Mouse (Mus musculus) liver, embryonic 15.5 days (tissue): ENCODE measurements around the gene Rxfp3. TPM values are rescaled to one million over a fixed set of nuclear protein-coding genes. Genes with fewer than 3 reads are reported as not detected.

Source experiments
- ATAC-seq: fragments of 200-750 bp; cut with Nextera tagmentation; 2 replicates; pipeline ENCODE4 v1.8.0; 2017; ENCODE audit warnings: moderate number of reproducible peaks, mild to moderate bottlenecking, moderate library complexity; ENCODE audit not compliant: insufficient read depth
- H3K27ac ChIP-seq: fragments of 300-500 bp; sonication (generic); replicated peaks from 2 replicates; pipeline ENCODE4 v1.5.1; 2015; ENCODE audit warnings: mild to moderate bottlenecking, inconsistent platforms
- H3K27me3 ChIP-seq: fragments of 300-500 bp; sonication (generic); 2 replicates; pipeline ENCODE4 v1.6.1; 2015; ENCODE audit warnings: mild to moderate bottlenecking, inconsistent platforms
- H3K36me3 ChIP-seq: fragments of 300-500 bp; sonication (generic); replicated peaks from 2 replicates; pipeline ENCODE4 v1.6.1; 2015; ENCODE audit warnings: moderate library complexity, mild to moderate bottlenecking, inconsistent platforms
- H3K4me1 ChIP-seq: fragments of 300-500 bp; sonication (generic); replicated peaks from 2 replicates; pipeline ENCODE4 v1.6.1; 2015; ENCODE audit warnings: inconsistent platforms
- H3K4me2 ChIP-seq: fragments of 300-500 bp; sonication (generic); 2 replicates; pipeline ENCODE4 v1.6.1; 2015; ENCODE audit warnings: moderate library complexity, mild to moderate bottlenecking, inconsistent platforms
- H3K4me3 ChIP-seq: fragments of 300-500 bp; sonication (generic); replicated peaks from 2 replicates; pipeline ENCODE4 v1.5.1; 2015; ENCODE audit warnings: mild to moderate bottlenecking, inconsistent platforms
- H3K9ac ChIP-seq: fragments of 300-500 bp; sonication (generic); 2 replicates; pipeline ENCODE4 v1.6.1; 2015; ENCODE audit warnings: moderate library complexity, mild to moderate bottlenecking, inconsistent platforms
- H3K9me3 ChIP-seq: fragments of 300-500 bp; sonication (generic); replicated peaks from 2 replicates; pipeline ENCODE4 v1.6.1; 2016; ENCODE audit warnings: inconsistent platforms
- WGBS: fragments of 180-500 bp; shearing (Covaris S2); methylation state at CpG from one replicate; pipeline ENCODE4 v1.1.7; 2015; ENCODE audit warnings: mixed read lengths; ENCODE audit not compliant: insufficient replicate concordance; 5-methylcytosine and 5-hydroxymethylcytosine counted together
- polyA plus RNA-seq: library from polyadenylated mRNA; unstranded; fragments of >200 nt; fragmentation: Nextera tagmentation; extraction: Ambion mirVana; gene quantifications from 2 replicates; pipeline ENCODE4 v1.2.1, GENCODE M21; 2015

Rxfp3 gene
- polyA plus RNA-seq, 1 experiment from 2014 or later, result 0.03 TPM

DNA sequence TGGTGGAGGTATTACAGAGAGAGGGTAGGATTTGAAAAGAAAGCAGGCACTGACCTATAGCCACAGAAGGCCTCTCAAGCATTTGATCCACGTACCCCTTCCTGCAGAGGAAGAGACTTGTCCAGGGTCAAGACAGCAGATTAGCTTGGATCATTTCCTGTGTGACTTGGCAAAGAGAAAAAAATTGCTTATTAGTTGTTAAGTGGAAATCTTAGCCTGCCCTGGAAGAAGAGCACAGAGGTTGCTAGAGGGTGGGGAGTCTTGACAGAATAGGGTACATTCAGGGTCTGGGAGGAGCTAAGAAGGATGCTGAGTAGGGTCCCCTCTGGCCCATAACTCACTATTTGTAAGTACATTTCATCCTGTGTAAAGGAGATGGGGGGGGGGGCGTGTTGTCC lies 26.4 kb upstream of the Rxfp3 start:
- WGBS, result 12% methylated on average over 2 of the region's 2 CpGs
- peak overlapping the region; percentile 51; the same call in 1 of the 2 replicates for H3K4me2 ChIP-seq
- no peak overlapping the region for H3K4me3 ChIP-seq
- H3K36me3 ChIP-seq, result no peaks in the 10 kb centered on the region
- H3K9me3 ChIP-seq, result no peaks in the 10 kb centered on the region
- no peak overlapping the region for H3K27ac ChIP-seq
- H3K27me3 ChIP-seq, result no peaks in the 10 kb centered on the region
- no peak overlapping the region for H3K9ac ChIP-seq
- ATAC-seq, result peak; percentile 22; the same call in 1 of the 2 replicates
- no peaks in the 10 kb centered on the region for H3K4me1 ChIP-seq

DNA sequence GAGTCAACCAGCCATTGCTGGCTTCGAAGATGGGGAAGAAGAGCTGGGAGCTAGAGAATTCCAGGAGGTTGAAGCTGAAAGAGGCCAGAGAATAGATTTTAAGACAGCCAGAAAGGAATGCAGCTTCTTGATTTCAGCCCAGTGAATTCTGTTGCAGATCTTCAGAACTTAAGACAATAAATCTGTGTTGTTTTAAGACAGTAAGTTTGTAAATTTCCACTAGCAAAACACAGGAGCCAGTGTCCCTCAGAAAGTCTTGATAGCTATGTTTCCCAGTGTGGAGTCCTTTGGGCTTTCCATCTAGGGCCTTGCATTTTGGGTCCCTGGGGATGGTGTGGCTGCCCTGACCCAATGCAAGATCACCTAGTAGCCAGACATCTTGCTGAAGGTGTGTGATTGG lies 25.1 kb upstream of the Rxfp3 start:
- Histone ChIP-seq H3K9me3 (no peaks in the 10 kb centered on the region), H3K4me3 (no peak overlapping the region), H3K9ac (no peak overlapping the region), H3K36me3 (no peaks in the 10 kb centered on the region), H3K27ac (no peak overlapping the region), H3K4me2 (no peak overlapping the region), H3K27me3 (no peaks in the 10 kb centered on the region), H3K4me1 (no peaks in the 10 kb centered on the region)
- WGBS, result 55% methylated on average over 1 of the region's 1 CpGs
- ATAC-seq, result no peak

DNA sequence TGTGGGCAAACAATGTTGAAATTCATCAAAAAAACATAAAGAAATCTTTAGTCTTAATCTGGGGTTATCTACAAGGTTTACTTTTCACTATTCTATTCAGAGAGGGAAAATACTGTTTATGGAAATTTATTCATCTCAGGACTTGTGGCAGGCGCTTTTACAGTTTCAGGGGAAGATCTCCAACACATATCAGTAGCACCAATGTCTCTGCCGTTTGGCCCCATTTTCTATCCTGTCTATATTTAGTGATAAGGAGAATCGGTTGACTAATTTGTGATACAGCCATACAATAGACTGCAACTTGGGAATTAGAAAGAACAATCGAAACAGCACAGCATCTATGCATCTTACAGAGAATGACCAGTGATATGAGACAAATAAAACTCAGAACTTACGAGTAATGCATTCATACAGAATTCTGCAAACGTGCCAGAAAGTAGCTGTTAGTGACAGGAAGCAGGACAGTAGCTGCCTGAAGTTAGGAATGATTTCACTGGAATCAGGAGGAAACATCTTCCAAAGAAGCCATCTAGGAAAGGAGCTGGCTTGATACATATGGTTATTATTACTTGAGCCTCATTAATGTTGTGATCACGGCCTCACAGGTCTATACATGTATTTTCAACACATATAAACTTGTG lies 16.8 kb upstream of the Rxfp3 start:
- WGBS, result 51% methylated on average over 7 of the region's 7 CpGs
- H3K9me3 ChIP-seq, result no peaks in the 10 kb centered on the region
- no peak for ATAC-seq
- no peak overlapping the region for H3K4me3 ChIP-seq
- no peaks in the 10 kb centered on the region for H3K4me1 ChIP-seq
- H3K27ac ChIP-seq, result no peak overlapping the region
- H3K9ac ChIP-seq, result no peak overlapping the region
- no peaks in the 10 kb centered on the region for H3K27me3 ChIP-seq
- H3K4me2 ChIP-seq, result no peak overlapping the region
- no peaks in the 10 kb centered on the region for H3K36me3 ChIP-seq

DNA sequence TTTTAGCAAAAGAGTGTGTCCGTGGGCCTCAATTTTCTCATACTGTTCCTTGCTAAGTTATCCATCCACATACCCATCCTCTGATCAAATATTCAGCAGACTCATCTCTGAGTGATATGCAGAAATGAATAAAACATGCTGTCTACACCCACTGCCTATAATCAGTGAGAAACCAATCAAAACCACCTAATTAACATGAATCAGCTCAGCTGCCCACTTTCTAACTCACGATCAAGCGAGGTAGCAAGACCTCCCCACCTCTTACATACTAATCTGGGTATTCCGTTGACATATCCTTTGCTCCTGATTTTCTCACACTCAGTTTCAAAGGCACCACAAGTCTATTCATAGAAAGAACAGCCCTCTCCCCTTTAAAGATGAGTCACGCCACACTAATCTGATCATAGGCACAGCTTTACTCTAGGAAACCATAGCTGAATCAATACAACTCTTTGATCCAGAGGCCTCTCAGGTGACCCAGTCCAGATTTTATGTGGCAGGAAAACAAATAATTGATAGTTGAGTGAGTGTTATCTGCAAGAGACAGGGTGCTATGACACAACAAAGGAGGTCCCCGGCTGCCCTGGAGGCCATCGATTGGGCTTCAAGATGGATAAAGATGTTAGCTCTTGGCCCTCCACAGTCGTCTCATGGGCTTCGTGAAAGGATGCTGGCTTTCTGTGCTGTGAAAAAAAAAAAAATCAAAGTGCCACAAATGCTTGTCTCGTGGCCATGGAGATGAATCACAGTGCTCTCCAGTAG lies 16.1 kb upstream of the Rxfp3 start:
- no peak overlapping the region for H3K27ac ChIP-seq
- no peaks in the 10 kb centered on the region for H3K27me3 ChIP-seq
- H3K4me3 ChIP-seq, result no peak overlapping the region
- 59% methylated on average over 10 of the region's 10 CpGs for WGBS
- ATAC-seq, result no peak
- H3K36me3 ChIP-seq, result no peaks in the 10 kb centered on the region
- H3K4me2 ChIP-seq, result no peak overlapping the region
- H3K9me3 ChIP-seq, result no peaks in the 10 kb centered on the region
- H3K9ac ChIP-seq, result no peak overlapping the region
- no peaks in the 10 kb centered on the region for H3K4me1 ChIP-seq

DNA sequence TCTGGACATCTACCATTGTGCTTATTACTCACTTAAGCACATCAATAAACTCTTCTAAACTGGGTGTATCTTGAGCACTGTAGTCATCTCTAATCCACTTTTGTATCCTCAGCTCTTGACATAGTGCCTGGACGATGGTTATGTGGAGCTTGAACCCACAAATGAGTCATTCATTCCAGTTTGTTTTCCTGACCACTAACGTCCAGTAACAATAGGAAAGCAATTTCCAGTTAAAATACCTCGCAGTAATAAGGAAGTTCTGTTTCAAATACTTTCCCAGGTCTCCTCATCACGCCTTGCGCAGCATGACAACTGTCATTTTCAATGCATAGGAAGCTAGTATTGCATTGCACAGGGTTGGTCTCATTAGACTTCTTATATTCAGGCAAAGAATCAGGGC lies 5.0 kb upstream of the Rxfp3 start:
- WGBS, result 40% methylated on average over 5 of the region's 5 CpGs

DNA sequence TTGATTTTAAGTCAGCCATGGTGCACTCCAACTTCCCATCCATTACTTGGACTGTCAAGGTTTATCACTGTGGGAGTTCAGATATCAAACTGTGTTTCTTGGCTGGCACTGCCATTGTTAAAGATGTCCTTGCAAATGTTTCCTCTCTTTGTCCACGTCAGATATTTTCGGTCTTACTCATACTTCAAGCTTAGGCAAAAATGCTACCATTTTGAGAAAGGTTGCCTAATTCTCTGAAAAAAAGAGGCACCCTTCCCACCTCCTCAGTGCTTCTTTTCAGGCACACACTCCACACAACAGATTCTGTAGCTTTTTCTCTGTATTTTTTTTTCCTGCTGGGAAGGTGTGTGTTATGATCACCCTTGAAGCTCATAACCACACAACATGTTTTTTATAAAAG lies 3.4 kb upstream of the Rxfp3 start:
- peaks cover 22% of the 10 kb centered on the region for H3K27me3 ChIP-seq
- no peak overlapping the region for H3K9ac ChIP-seq
- 63% methylated on average over 2 of the region's 2 CpGs for WGBS
- H3K4me2 ChIP-seq, result no peak overlapping the region
- no peaks in the 10 kb centered on the region for H3K36me3 ChIP-seq
- ATAC-seq, result no peak
- no peak overlapping the region for H3K27ac ChIP-seq
- no peak overlapping the region for H3K4me3 ChIP-seq
- 0 out of 2 replicates have a peak, but pooled peaks cover 4% of the 10 kb centered on the region for H3K4me1 ChIP-seq
- no peaks in the 10 kb centered on the region for H3K9me3 ChIP-seq

More for the DNA sequence above, 5.0 kb upstream of the Rxfp3 start:
- Histone ChIP-seq H3K4me1 (no peaks in the 10 kb centered on the region), H3K27me3 (peaks cover 6% of the 10 kb centered on the region), H3K9me3 (no peaks in the 10 kb centered on the region), H3K4me3 (no peak overlapping the region), H3K9ac (no peak overlapping the region), H3K4me2 (no peak overlapping the region), H3K36me3 (no peaks in the 10 kb centered on the region), H3K27ac (no peak overlapping the region)
- no peak for ATAC-seq

DNA sequence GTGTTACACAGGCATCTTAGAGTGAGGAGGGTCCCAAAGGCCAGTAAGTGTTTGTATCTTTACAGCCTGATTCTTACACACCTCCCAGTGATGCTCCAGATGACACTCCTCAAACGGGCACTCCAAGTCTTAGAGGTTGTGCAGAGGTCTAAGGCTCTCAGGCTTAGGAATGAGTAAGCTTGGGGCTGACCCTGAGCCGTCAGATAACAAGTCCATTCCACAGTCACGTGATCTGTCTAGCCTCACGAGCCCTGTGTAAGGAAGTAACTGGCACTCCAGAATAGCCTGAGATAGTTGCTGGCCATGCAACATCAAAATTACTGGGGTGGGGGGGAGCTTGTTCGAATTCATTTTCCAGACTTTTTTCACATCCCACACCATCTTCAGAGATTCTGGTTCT lies 2.3 kb upstream of the Rxfp3 start:
- peaks cover 33% of the 10 kb centered on the region for H3K27me3 ChIP-seq
- no peak overlapping the region for H3K27ac ChIP-seq
- 29% methylated on average over 5 of the region's 5 CpGs for WGBS
- H3K9ac ChIP-seq, result no peak overlapping the region
- ATAC-seq, result no peak
- 0 out of 2 replicates have a peak, but pooled peaks cover 4% of the 10 kb centered on the region for H3K4me1 ChIP-seq
- no peaks in the 10 kb centered on the region for H3K36me3 ChIP-seq
- no peak overlapping the region for H3K4me3 ChIP-seq
- no peak overlapping the region for H3K4me2 ChIP-seq
- H3K9me3 ChIP-seq, result no peaks in the 10 kb centered on the region

DNA sequence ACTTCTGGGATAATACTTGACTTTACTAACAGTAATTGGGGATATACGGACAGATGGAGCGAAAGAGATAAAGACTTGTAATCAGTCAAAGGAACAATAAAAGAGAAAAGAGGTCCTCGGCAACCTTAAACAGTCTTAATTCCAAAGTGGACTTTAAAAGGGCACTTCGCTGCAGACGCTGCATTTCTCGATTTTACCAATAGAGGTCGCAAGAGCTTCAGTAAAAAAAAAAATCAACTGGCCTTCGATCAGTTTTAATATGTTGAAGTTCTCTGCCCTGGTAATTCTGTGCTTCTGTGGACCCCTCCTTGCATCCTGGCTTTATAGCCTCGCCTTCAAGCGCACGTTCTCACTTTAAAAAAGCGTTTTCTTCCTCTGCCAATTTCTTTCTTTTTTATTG lies 685 bp upstream of the Rxfp3 start:
- Histone ChIP-seq H3K4me3 (no peak overlapping the region), H3K4me1 (0 out of 2 replicates have a peak, but pooled peaks cover 4% of the 10 kb centered on the region), H3K36me3 (no peaks in the 10 kb centered on the region), H3K27me3 (peaks cover 39% of the 10 kb centered on the region), H3K27ac (no peak overlapping the region), H3K4me2 (no peak overlapping the region), H3K9me3 (no peaks in the 10 kb centered on the region), H3K9ac (no peak overlapping the region)
- ATAC-seq, result no peak
- 4% methylated on average over 12 of the region's 12 CpGs for WGBS

DNA sequence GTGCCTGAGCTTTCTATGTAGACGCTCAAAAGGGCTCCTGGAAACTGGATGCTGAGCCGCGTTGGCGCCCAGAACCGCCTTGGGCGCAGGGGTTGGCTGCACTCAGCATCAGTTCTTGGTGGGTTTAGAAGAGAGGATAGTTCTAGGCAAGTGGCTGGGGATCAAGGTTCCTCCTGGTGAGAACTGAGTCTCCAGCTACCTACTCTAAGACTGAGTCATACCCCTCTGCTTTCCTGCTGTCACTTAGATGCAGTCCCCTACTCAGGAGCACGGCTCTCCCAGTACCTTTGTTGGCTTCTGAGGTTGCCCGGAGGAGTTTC lies 455 bp downstream of the Rxfp3 start:
- no peak for ATAC-seq
- 6% methylated on average over 8 of the region's 8 CpGs for WGBS

DNA sequence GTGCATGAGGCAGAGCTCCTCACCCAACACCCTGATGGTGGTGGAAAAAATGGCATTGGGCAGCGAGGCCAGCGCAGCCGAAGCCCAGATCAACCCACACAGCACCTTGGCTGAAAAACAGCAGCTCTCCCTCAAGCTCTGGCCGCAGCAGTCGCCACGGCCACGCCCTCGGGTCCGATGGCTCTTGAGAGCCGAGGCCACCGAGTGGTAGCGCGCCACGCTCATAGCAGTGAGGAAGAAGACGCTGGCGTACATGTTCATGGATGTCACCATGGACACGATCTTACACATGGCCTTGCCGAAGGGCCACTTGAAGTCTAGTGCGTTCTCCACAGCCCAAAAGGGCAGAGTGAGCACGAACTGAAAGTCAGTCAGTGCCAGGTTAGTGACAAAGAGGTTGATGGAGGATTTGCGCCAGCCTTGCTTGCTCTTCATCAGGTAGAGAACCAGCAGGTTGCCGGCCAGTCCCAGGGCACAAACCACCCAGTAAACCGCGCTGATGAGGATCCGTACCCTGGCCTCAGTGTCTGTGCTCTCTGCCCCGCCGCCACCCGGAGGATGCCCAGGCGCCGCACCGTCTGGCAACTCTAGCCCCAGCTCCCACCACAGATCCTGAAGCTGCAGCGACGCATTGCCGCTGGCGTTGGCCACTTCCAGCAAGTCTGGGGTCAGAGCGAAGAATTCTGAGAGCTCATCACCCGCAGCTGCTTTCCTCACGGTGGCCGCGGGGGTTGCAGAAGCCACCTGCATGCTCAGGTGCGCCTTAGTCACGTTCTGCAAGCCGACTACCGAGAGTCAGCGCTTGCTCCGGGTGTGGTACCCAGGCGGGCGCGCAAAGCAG lies 1.0 kb downstream of the Rxfp3 start:
- WGBS, result 5% methylated on average over 49 of the region's 49 CpGs
- no peak for ATAC-seq

More for the DNA sequence above, 455 bp downstream of the Rxfp3 start:
- Histone ChIP-seq H3K36me3 (no peaks in the 10 kb centered on the region), H3K9ac (no peak overlapping the region), H3K4me1 (0 out of 2 replicates have a peak, but pooled peaks cover 4% of the 10 kb centered on the region), H3K4me3 (peak overlapping the region; percentile 35), H3K27me3 (peaks cover 39% of the 10 kb centered on the region), H3K9me3 (no peaks in the 10 kb centered on the region), H3K4me2 (peak overlapping the region; percentile 55), H3K27ac (no peak overlapping the region)

DNA sequence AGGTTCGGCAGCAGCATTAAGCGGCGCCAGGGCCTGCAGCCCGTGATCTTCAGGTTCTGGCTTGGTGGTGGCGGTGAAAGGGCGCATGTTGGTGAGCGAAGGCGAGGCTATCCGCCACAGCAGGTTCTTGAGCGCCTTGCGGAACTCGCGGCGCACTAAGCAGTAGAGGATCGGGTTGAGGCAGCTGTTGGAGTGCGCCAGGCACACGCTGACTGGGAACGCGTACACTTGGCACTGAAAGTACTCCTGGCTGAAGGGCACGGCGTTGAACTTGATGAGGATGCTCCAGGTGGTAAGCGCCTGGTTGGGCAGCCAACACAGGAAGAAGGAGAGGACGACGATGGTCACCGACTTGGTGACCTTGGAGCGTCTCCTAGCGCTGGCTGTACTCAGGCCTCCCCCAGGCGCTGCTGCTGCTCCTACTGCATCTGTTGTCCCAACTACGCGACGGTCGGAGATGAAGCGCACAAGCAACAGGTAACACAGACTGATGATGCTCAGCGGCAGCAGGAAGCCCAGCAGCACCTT lies 1.8 kb downstream of the Rxfp3 start:
- no peak for ATAC-seq
- Histone ChIP-seq H3K27ac (no peak overlapping the region), H3K4me2 (peak overlapping the region; percentile 55), H3K9ac (no peak overlapping the region), H3K9me3 (no peaks in the 10 kb centered on the region), H3K4me1 (0 out of 2 replicates have a peak, but pooled peaks cover 4% of the 10 kb centered on the region), H3K27me3 (peaks cover 39% of the 10 kb centered on the region), H3K4me3 (peak overlapping the region; percentile 35), H3K36me3 (no peaks in the 10 kb centered on the region)
- 7% methylated on average over 34 of the region's 34 CpGs for WGBS

More for the DNA sequence above, 1.0 kb downstream of the Rxfp3 start:
- Histone ChIP-seq H3K27ac (no peak overlapping the region), H3K27me3 (peaks cover 39% of the 10 kb centered on the region), H3K4me1 (0 out of 2 replicates have a peak, but pooled peaks cover 4% of the 10 kb centered on the region), H3K36me3 (no peaks in the 10 kb centered on the region), H3K9me3 (no peaks in the 10 kb centered on the region), H3K4me2 (peak overlapping the region; percentile 55), H3K4me3 (peak overlapping the region; percentile 35), H3K9ac (no peak overlapping the region)
